Comparison of ENCODE assay signal across 14 mouse cellular contexts in genomic region chr16:77369810-77370209, GRCm38 (mm10).
DNase-seq lines count a peak whose midpoint lies in the region; ATAC-seq lines count a peak whose summit lies in the region.
"Had no signal": no experiment of that assay in that cellular context is flagged by ENCODE, and none has a peak within 500 bp of the region (broad histone marks: within the 10 kb centered on the region; RNA-seq: fewer than 3 reads in every experiment).

No protein-coding gene starts in this region.

- WGBS in heart, embryonic 10.5 days, result 57% methylated on average over 2 of the region's 2 CpGs
- 66% methylated on average over 2 of the region's 2 CpGs for WGBS in heart, embryonic 16.5 days
- 43% methylated on average over 2 of the region's 2 CpGs for WGBS in liver, embryonic 16.5 days (ENCODE audit: insufficient replicate concordance)

- peak; percentile 68 for ATAC-seq in common myeloid progenitor, adult 5-6 weeks (replicated peaks; ENCODE audit: low read depth, poor library complexity, severe bottlenecking)
- ATAC-seq in heart, embryonic 16.5 days (replicated peaks; ENCODE audit: extremely low read depth, insufficient read depth, low FRiP score), result 0 out of 2 replicates have a peak, but pooled peaks have one; percentile 37
- ATAC-seq in liver, embryonic 16.5 days (ENCODE audit: low read depth), result peak; percentile 89
- ATAC-seq in erythroblast, adult 5-6 weeks (replicated peaks; ENCODE audit: low FRiP score, poor library complexity, severe bottlenecking), result no peak

- no peak overlapping the region for H3K4me3 ChIP-seq in heart, embryonic 10.5 days
- H3K4me3 ChIP-seq in heart, embryonic 16.5 days (ENCODE audit: low read length), result no peak overlapping the region
- H3K4me3 ChIP-seq in liver, embryonic 16.5 days (ENCODE audit: low read depth, low read length), result no peak overlapping the region

- H3K27ac ChIP-seq in heart, embryonic 10.5 days, result no peak overlapping the region
- H3K27ac ChIP-seq in heart, embryonic 16.5 days (ENCODE audit: low read length), result peak overlapping the region; percentile 55; the same call in 1 of the 2 replicates
- H3K27ac ChIP-seq in liver, embryonic 16.5 days (ENCODE audit: low read length), result no peak overlapping the region

- peak; percentile 20 for DNase-seq in heart, adult 9 months (ENCODE audit: low spot score in 2 of 2)
- no peak for DNase-seq in heart, embryonic 10.5 days (ENCODE audit: low spot score)
- no peak for DNase-seq in layer of hippocampus, postnatal 14 days (ENCODE audit: low spot score in 2 of 2)
- DNase-seq: adrenal gland, postnatal 10 days; cerebellum, adult 8-10 months; kidney, postnatal 14 days; layer of hippocampus, postnatal 36 days; right cerebral cortex, adult 18-20 months; spleen, adult 18-20 months; thymus, postnatal 4 days had no signal

- peaks cover 9% of the 10 kb centered on the region; the same call in 1 of the 2 replicates for H3K4me1 ChIP-seq in heart, embryonic 10.5 days
- H3K4me1 ChIP-seq in heart, embryonic 16.5 days (ENCODE audit: control insufficient read depth, insufficient read depth, low read length), result peaks cover 9% of the 10 kb centered on the region
- no peaks in the 10 kb centered on the region for H3K4me1 ChIP-seq in liver, embryonic 16.5 days (ENCODE audit: control insufficient read depth, low read depth, low read length)

- no peaks in the 10 kb centered on the region for H3K27me3 ChIP-seq in heart, embryonic 10.5 days (ENCODE audit: insufficient read depth, poor library complexity, severe bottlenecking)
- no peaks in the 10 kb centered on the region for H3K27me3 ChIP-seq in heart, embryonic 16.5 days (ENCODE audit: control insufficient read depth, insufficient read depth, low read length)
- no peaks in the 10 kb centered on the region for H3K27me3 ChIP-seq in liver, embryonic 16.5 days (ENCODE audit: control insufficient read depth, insufficient read depth, low read depth, low read length)

- no peaks in the 10 kb centered on the region for H3K9me3 ChIP-seq in heart, embryonic 10.5 days
- H3K9me3 ChIP-seq in heart, embryonic 16.5 days (replicated peaks; ENCODE audit: control insufficient read depth, low read length), result no peaks in the 10 kb centered on the region
- no peaks in the 10 kb centered on the region for H3K9me3 ChIP-seq in liver, embryonic 16.5 days (replicated peaks; ENCODE audit: control insufficient read depth, low read length)

- no peaks in the 10 kb centered on the region for H3K36me3 ChIP-seq in heart, embryonic 10.5 days
- H3K36me3 ChIP-seq in heart, embryonic 16.5 days (ENCODE audit: control insufficient read depth, insufficient read depth), result no peaks in the 10 kb centered on the region
- no peaks in the 10 kb centered on the region for H3K36me3 ChIP-seq in liver, embryonic 16.5 days (ENCODE audit: control insufficient read depth, insufficient read depth)

- H3K9ac ChIP-seq in heart, embryonic 16.5 days (ENCODE audit: low read length), result no peak overlapping the region
- H3K9ac ChIP-seq in liver, embryonic 16.5 days (ENCODE audit: low read depth, low read length), result no peak overlapping the region

- no peak overlapping the region for H3K4me2 ChIP-seq in heart, embryonic 16.5 days (ENCODE audit: low read depth, low read length)
- no peak overlapping the region for H3K4me2 ChIP-seq in liver, embryonic 16.5 days (ENCODE audit: low read depth, low read length)

Comparison
In these comparisons a context has a peak if more than half of its experiments do, and no peak if none do; other contexts are left out.
1. DNase-seq: peak in heart, adult 9 months (2 of 2); none in heart, embryonic 10.5 days (single experiment) and layer of hippocampus, postnatal 14 days (0 of 2).